Mouse (Mus musculus) liver, embryonic 14.5 days (tissue): ENCODE results near the gene Wdfy2. TPM values are rescaled to one million over a fixed set of nuclear protein-coding genes. Genes with fewer than 3 reads are reported as not detected.

Experiments
- ATAC-seq: fragments of 200-750 bp; cut with Nextera tagmentation; 2 replicates; pipeline ENCODE4 v1.8.0; 2017; ENCODE audit warnings: moderate number of reproducible peaks, mild to moderate bottlenecking, moderate library complexity; ENCODE audit not compliant: insufficient read depth
- DNase-seq, 3 experiments: peaks; one replicate each; pipeline ENCODE4 v3.0.0-alpha.2; 2012 to 2013; ENCODE audit warnings: low read depth in 3 of 3, low spot score in 3 of 3
- H3K27ac ChIP-seq: fragments of 300-500 bp; sonication (generic); 2 replicates; pipeline ENCODE4 v1.5.1; 2014; ENCODE audit warnings: moderate library complexity, mild to moderate bottlenecking, control low read depth, inconsistent platforms
- H3K27me3 ChIP-seq: fragments of 300-500 bp; sonication (generic); 2 replicates; pipeline ENCODE4 v1.6.1; 2014; ENCODE audit warnings: mild to moderate bottlenecking, low read length, moderate library complexity; ENCODE audit not compliant: control insufficient read depth, insufficient read depth
- H3K36me3 ChIP-seq: fragments of 300-500 bp; sonication (generic); replicated peaks from 2 replicates; pipeline ENCODE4 v1.6.1; 2014; ENCODE audit warnings: low read depth; ENCODE audit not compliant: control insufficient read depth, insufficient read depth
- H3K4me1 ChIP-seq, 2 experiments: fragments of 200-500 bp in 1 of 2; fragments of 300-500 bp in 1 of 2; sonication (generic) in 1 of 2; replicated peaks; 2 replicates each; pipeline ENCODE4 v1.6.1; 2012 to 2014; ENCODE audit warnings: antibody characterized with exemption in 1 of 2, inconsistent platforms in 1 of 2, low read length in 1 of 2; ENCODE audit not compliant: control insufficient read depth in 2 of 2, insufficient read depth in 2 of 2
- H3K4me2 ChIP-seq: fragments of 300-500 bp; sonication (generic); 2 replicates; pipeline ENCODE4 v1.6.1; 2014; ENCODE audit warnings: low read depth, mild to moderate bottlenecking, control low read depth, moderate library complexity
- H3K4me3 ChIP-seq, 2 experiments: fragments of 200-500 bp in 1 of 2; fragments of 300-500 bp in 1 of 2; sonication (generic) in 1 of 2; 2 replicates each; pipeline ENCODE4 v1.5.1; 2012 to 2014; ENCODE audit warnings: low read depth in 2 of 2, low read length in 2 of 2, mild to moderate bottlenecking in 2 of 2, control low read depth in 1 of 2, inconsistent platforms in 1 of 2, moderate library complexity in 1 of 2; ENCODE audit not compliant: insufficient read depth in 1 of 2
- H3K9ac ChIP-seq: fragments of 300-500 bp; sonication (generic); replicated peaks from 2 replicates; pipeline ENCODE4 v1.6.1; 2014; ENCODE audit warnings: mild to moderate bottlenecking, control low read depth, moderate library complexity
- H3K9me3 ChIP-seq: fragments of 300-500 bp; sonication (generic); 2 replicates; pipeline ENCODE4 v1.6.1; 2016; ENCODE audit warnings: low read length, mixed read lengths; ENCODE audit not compliant: control insufficient read depth
- CTCF ChIP-seq: IDR thresholded peaks from 2 replicates; pipeline ENCODE4 v1.5.1; 2016; ENCODE audit warnings: antibody characterized with exemption, low read depth, control low read depth
- EP300 ChIP-seq: IDR thresholded peaks from 2 replicates; pipeline ENCODE4 v1.6.1; 2016; ENCODE audit warnings: antibody characterized with exemption, low read depth
- whole genome bisulfite sequencing: fragments of 180-500 bp; shearing (Covaris S2); extraction: QIAGEN DNeasy Blood & Tissue Kit; methylation state at CpG from one replicate; pipeline ENCODE4 v1.1.7; 2014; ENCODE audit not compliant: insufficient replicate concordance; 5-methylcytosine and 5-hydroxymethylcytosine counted together
- polyA plus RNA-seq, 2 experiments: library from polyadenylated mRNA; depleted of rRNA in 1 of 2; stranded (reverse) in 1 of 2; unstranded in 1 of 2; fragments of >200 nt; fragmentation: Nextera tagmentation in 1 of 2; extraction: Ambion mirVana in 1 of 2; gene quantifications; 2 replicates each; pipeline versions ENCODE4 v1.2.1 to v1.2.3; 2012 to 2014

Wdfy2 gene
- polyA plus RNA-seq, 2 experiments = 1.9 to 3.6 TPM

GRCm38 (mm10) chr14:62940383-62941074, 103.1 kb downstream of the Wdfy2 start:
- Histone ChIP-seq H3K27me3 (no peaks in the 10 kb centered on the region), H3K36me3 (no peaks in the 10 kb centered on the region), H3K4me2 (no peak overlapping the region), H3K9ac (no peak overlapping the region), H3K9me3 (no peaks in the 10 kb centered on the region), H3K4me1 (no peaks in the 10 kb centered on the region), H3K27ac (no peak overlapping the region), H3K4me3 (no peak overlapping the region)
- ATAC-seq (no peak), DNase-seq (peak in 2 of 3 experiments; percentile 6 to 10)
- WGBS = 19% methylated on average over 14 of the region's 14 CpGs
- no peak for TF ChIP-seq CTCF
- no peak for TF ChIP-seq EP300

GRCm38 (mm10) chr14:62946794-62947193, 109.3 kb downstream of the Wdfy2 start:
- DNase-seq (no peak), ATAC-seq (no peak)
- no peak overlapping the region for H3K27ac ChIP-seq
- WGBS = 65% methylated on average over 3 of the region's 3 CpGs
- no peak overlapping the region for H3K4me3 ChIP-seq
- no peaks in the 10 kb centered on the region for H3K27me3 ChIP-seq
- H3K9ac ChIP-seq = no peak overlapping the region
- no peak for TF ChIP-seq CTCF
- no peak for TF ChIP-seq EP300
- H3K9me3 ChIP-seq = no peaks in the 10 kb centered on the region
- no peaks in the 10 kb centered on the region for H3K36me3 ChIP-seq
- no peaks in the 10 kb centered on the region for H3K4me1 ChIP-seq
- no peak overlapping the region for H3K4me2 ChIP-seq

GRCm38 (mm10) chr14:62956091-62956490, 118.6 kb downstream of the Wdfy2 start:
- ATAC-seq = no peak
- no peaks in the 10 kb centered on the region for H3K36me3 ChIP-seq
- H3K9ac ChIP-seq = no peak overlapping the region
- TF ChIP-seq EP300 (no peak), CTCF (no peak)
- H3K27me3 ChIP-seq = no peaks in the 10 kb centered on the region
- H3K4me3 ChIP-seq = no peak overlapping the region
- WGBS = 71% methylated on average over 9 of the region's 9 CpGs
- no peaks in the 10 kb centered on the region for H3K9me3 ChIP-seq
- no peak for DNase-seq
- no peaks in the 10 kb centered on the region for H3K4me1 ChIP-seq
- no peak overlapping the region for H3K27ac ChIP-seq
- no peak overlapping the region for H3K4me2 ChIP-seq

- Histone ChIP-seq H3K4me1 (no peaks in the 10 kb centered on the region), H3K36me3 (no peaks in the 10 kb centered on the region), H3K27ac (no peak overlapping the region), H3K4me2 (no peak overlapping the region), H3K9ac (no peak overlapping the region), H3K27me3 (no peaks in the 10 kb centered on the region), H3K4me3 (no peak overlapping the region), H3K9me3 (no peaks in the 10 kb centered on the region)
- DNase-seq (no peak), ATAC-seq (no peak)
- 66% methylated on average over 4 of the region's 4 CpGs for WGBS
- TF ChIP-seq EP300 = no peak
- TF ChIP-seq CTCF = no peak
Measured at GRCm38 (mm10) chr14:62963632-62964031, 126.2 kb downstream of the Wdfy2 start.

GRCm38 (mm10) chr14:62965342-62965741, 127.9 kb downstream of the Wdfy2 start:
- H3K27ac ChIP-seq = no peak overlapping the region
- H3K4me2 ChIP-seq = no peak overlapping the region
- no peaks in the 10 kb centered on the region for H3K9me3 ChIP-seq
- ATAC-seq (no peak), DNase-seq (no peak)
- no peak overlapping the region for H3K4me3 ChIP-seq
- WGBS = 62% methylated on average over 5 of the region's 5 CpGs
- no peak for TF ChIP-seq EP300
- TF ChIP-seq CTCF = 0 out of 2 replicates have a peak, but pooled peaks have one; percentile 8
- H3K9ac ChIP-seq = no peak overlapping the region
- H3K27me3 ChIP-seq = no peaks in the 10 kb centered on the region
- no peaks in the 10 kb centered on the region for H3K4me1 ChIP-seq
- H3K36me3 ChIP-seq = no peaks in the 10 kb centered on the region
